In genomic region chr9:108452291-108452906, GRCm38 (mm10) we compare ENCODE assay signal across 8 mouse cellular contexts. TPM values are rescaled to one million over a fixed set of nuclear protein-coding genes. Genes with fewer than 3 reads are reported as not detected.
A peak's percentile ranks its signal among the peaks of the same experiment; 100 is the strongest.
DNase-seq lines count a peak whose midpoint lies in the region; ATAC-seq and TF ChIP-seq lines count a peak whose summit lies in the region.

No protein-coding gene starts in this region.

- H3K27ac ChIP-seq in hindbrain, embryonic 14.5 days = peak overlapping the region; percentile 76

- POLR2A ChIA-PET in Patski (lab: Charles Lee) = interaction anchor here (0.6 kb wide), 1 partner anchor 10 kb away, joined by 3 read pairs; no protein-coding TSS in a partner anchor

- H3K4me1 ChIP-seq in hindbrain, embryonic 14.5 days (replicated peaks; ENCODE audit: control insufficient read depth, insufficient read depth, low read length) = peaks cover 43% of the 10 kb centered on the region

- DNase-seq in Patski (ENCODE audit: low read depth, low spot score) = peak; percentile 24
- DNase-seq in cerebellum, postnatal 14 days = peak; percentile 96 to 97
- DNase-seq in frontal cortex, postnatal 25 days (ENCODE audit: low spot score in 2 of 2) = peak; percentile 70 to 82
- DNase-seq in hindbrain, embryonic 14.5 days (ENCODE audit: low spot score) = peak; percentile 92
- peak; percentile 84 to 95 for DNase-seq in layer of hippocampus, postnatal 25 days (ENCODE audit: extremely low spot score in 1 of 2, low spot score in 1 of 2)
- DNase-seq in lung, postnatal 25 days (ENCODE audit: low spot score) = peak; percentile 86
- DNase-seq in retina, embryonic 14.5 days (ENCODE audit: low spot score) = peak; percentile 98
- peak; percentile 95 for DNase-seq in thymus, postnatal 4 days

- no peaks in the 10 kb centered on the region for H3K9me3 ChIP-seq in hindbrain, embryonic 14.5 days (ENCODE audit: control insufficient read depth, low read length)

- peak overlapping the region; percentile 48 for H3K4me3 ChIP-seq in hindbrain, embryonic 14.5 days (replicated peaks; ENCODE audit: low read length)

- under 1% methylated on average over 40 of the region's 40 CpGs for WGBS in hindbrain, embryonic 14.5 days

- in situ Hi-C loops in Patski (cut with MboI; ENCODE audit: low pct_unique_long_range_greater_than_20kb) = no loop called here

- peak overlapping the region; percentile 74 for H3K9ac ChIP-seq in hindbrain, embryonic 14.5 days

- CTCF ChIA-PET in Patski (lab: Charles Lee) = interaction anchor here (0.6 to 1.2 kb wide), 3 partner anchors 10 to 17 kb away, joined by 3 to 5 read pairs (median 5); no protein-coding TSS in a partner anchor

- peak; percentile 98 for TF ChIP-seq CTCF in Patski (IDR thresholded peaks at IDR 0.05)

- H3K36me3 ChIP-seq in hindbrain, embryonic 14.5 days (replicated peaks; ENCODE audit: control insufficient read depth, insufficient read depth) = peaks cover 16% of the 10 kb centered on the region

- peak; percentile 83 for ATAC-seq in Patski
- ATAC-seq in hindbrain, embryonic 14.5 days (ENCODE audit: low FRiP score) = peak; percentile 88

- H3K4me2 ChIP-seq in hindbrain, embryonic 14.5 days (replicated peaks) = peak overlapping the region; percentile 60

- H3K27me3 ChIP-seq in Patski = no peaks in the 10 kb centered on the region
- H3K27me3 ChIP-seq in hindbrain, embryonic 14.5 days (ENCODE audit: control insufficient read depth, insufficient read depth, low read length) = no peaks in the 10 kb centered on the region

RNA-seq across cellular contexts. Expression of gene Ccdc71, which starts 7.9 kb away (rescaled TPM):
- 33.0 TPM for polyA plus RNA-seq in Patski (2021)
- polyA plus RNA-seq in hindbrain, embryonic 14.5 days (2014; fragmentation: Nextera tagmentation; extraction: Ambion mirVana) = 44.9 and 51.4 TPM in 2 replicates
- 10 to 100 TPM; 28.4 to 41.1 TPM for total RNA-seq in layer of hippocampus, postnatal 25 days (2021)

RNA-seq across cellular contexts. Expression of gene Klhdc8b, which starts 9.0 kb away (rescaled TPM):
- 20.8 TPM for polyA plus RNA-seq in Patski (2021)
- 52.8 and 57.2 TPM in 2 replicates for polyA plus RNA-seq in hindbrain, embryonic 14.5 days (2014; fragmentation: Nextera tagmentation; extraction: Ambion mirVana)
- 10 to 100 TPM; 17.6 to 21.3 TPM for total RNA-seq in layer of hippocampus, postnatal 25 days (2021)

RNA-seq across cellular contexts. Expression of gene BC048562, which starts 16.1 kb away (rescaled TPM):
- polyA plus RNA-seq in Patski (2021) = not detected
- polyA plus RNA-seq in hindbrain, embryonic 14.5 days (2014; fragmentation: Nextera tagmentation; extraction: Ambion mirVana) = not detected in 2 replicates
- not detected for total RNA-seq in layer of hippocampus, postnatal 25 days (2021)

RNA-seq across cellular contexts. Expression of gene Ccdc36, which starts 24.1 kb away (rescaled TPM):
- polyA plus RNA-seq in Patski (2021) = not detected
- polyA plus RNA-seq in hindbrain, embryonic 14.5 days (2014; fragmentation: Nextera tagmentation; extraction: Ambion mirVana) = 1.6 TPM in 2 replicates
- total RNA-seq in layer of hippocampus, postnatal 25 days (2021) = under 1 TPM; 0.10 to 0.16 TPM

RNA-seq across cellular contexts. Expression of gene Lamb2, which starts 27.1 kb away (rescaled TPM):
- 131 TPM for polyA plus RNA-seq in Patski (2021)
- 18.9 and 19.4 TPM in 2 replicates for polyA plus RNA-seq in hindbrain, embryonic 14.5 days (2014; fragmentation: Nextera tagmentation; extraction: Ambion mirVana)
- total RNA-seq in layer of hippocampus, postnatal 25 days (2021) = 10 to 100 TPM; 25.9 to 27.8 TPM

Comparison
In these comparisons a context has a peak if more than half of its experiments do, and no peak if none do; other contexts are left out.
1. Peak in every context shown above with its lines: DNase-seq, ATAC-seq, H3K4me3 ChIP-seq and H3K27ac ChIP-seq.
2. DNase-seq: peak in every context shown above with its lines; median percentile 98 in retina, embryonic 14.5 days; 96 in cerebellum, postnatal 14 days; 95 in thymus, postnatal 4 days; 92 in hindbrain, embryonic 14.5 days; 90 in layer of hippocampus, postnatal 25 days; 86 in lung, postnatal 25 days; 76 in frontal cortex, postnatal 25 days; 24 in Patski.